Mouse (Mus musculus) midbrain, embryonic 11.5 days (tissue): ENCODE results near the gene Fam183b. TPM values are rescaled to one million over a fixed set of nuclear protein-coding genes. Genes with fewer than 3 reads are reported as not detected.
A peak's percentile ranks its signal among the peaks of the same experiment; 100 is the strongest.
"Not testable (repeated sequence)": the region's sequence is repeated elsewhere in the genome, so short reads cannot be mapped to it uniquely, and the experiment has no call there.

Experiments used
- ATAC-seq: fragments of 200-750 bp; cut with Nextera tagmentation; 2 replicates; pipeline ENCODE4 v1.8.0; 2017; ENCODE audit warnings: moderate TSS enrichment, moderate library complexity; ENCODE audit not compliant: low FRiP score
- DNase-seq: peaks from one replicate; pipeline ENCODE4 v3.0.0; 2015; ENCODE audit warnings: low spot score; ENCODE audit errors: missing footprints
- H3K27ac ChIP-seq: fragments of 300-500 bp; sonication (generic); 2 replicates; pipeline ENCODE4 v1.5.1; 2014; ENCODE audit warnings: low read depth, low read length
- H3K27me3 ChIP-seq: fragments of 300-500 bp; sonication (generic); 2 replicates; pipeline ENCODE4 v1.6.1; 2014; ENCODE audit warnings: mild to moderate bottlenecking, low read length, moderate library complexity, mixed read lengths; ENCODE audit not compliant: control insufficient read depth, insufficient read depth
- H3K36me3 ChIP-seq: fragments of 300-500 bp; sonication (generic); 2 replicates; pipeline ENCODE4 v1.6.1; 2014; ENCODE audit warnings: mild to moderate bottlenecking, low read length, moderate library complexity, mixed read lengths; ENCODE audit not compliant: control insufficient read depth, insufficient read depth
- H3K4me1 ChIP-seq: fragments of 300-500 bp; sonication (generic); 2 replicates; pipeline ENCODE4 v1.6.1; 2014; ENCODE audit warnings: low read length; ENCODE audit not compliant: control insufficient read depth, insufficient read depth
- H3K4me2 ChIP-seq: fragments of 300-500 bp; sonication (generic); 2 replicates; pipeline ENCODE4 v1.6.1; 2014; ENCODE audit warnings: mild to moderate bottlenecking, moderate library complexity
- H3K4me3 ChIP-seq: fragments of 300-500 bp; sonication (generic); 2 replicates; pipeline ENCODE4 v1.5.1; 2014; ENCODE audit warnings: low read depth, low read length
- H3K9ac ChIP-seq: fragments of 300-500 bp; sonication (generic); 2 replicates; pipeline ENCODE4 v1.6.1; 2014; ENCODE audit warnings: low read length
- H3K9me3 ChIP-seq: fragments of 300-500 bp; sonication (generic); 2 replicates; pipeline ENCODE4 v1.6.1; 2016; ENCODE audit warnings: low read length; ENCODE audit not compliant: control insufficient read depth
- WGBS: fragments of 180-500 bp; shearing (Covaris S2); extraction: QIAGEN DNeasy Blood & Tissue Kit; methylation state at CpG from one replicate; pipeline ENCODE4 v1.1.7; 2014; 5-methylcytosine and 5-hydroxymethylcytosine counted together
- polyA plus RNA-seq: library from polyadenylated mRNA; unstranded; fragments of >200 nt; fragmentation: Nextera tagmentation; extraction: Ambion mirVana; gene quantifications from 2 replicates; pipeline ENCODE4 v1.2.1, GENCODE M21; 2014

Gene Fam183b
- polyA plus RNA-seq: 3.6 and 5.4 TPM in 2 replicates

DNA sequence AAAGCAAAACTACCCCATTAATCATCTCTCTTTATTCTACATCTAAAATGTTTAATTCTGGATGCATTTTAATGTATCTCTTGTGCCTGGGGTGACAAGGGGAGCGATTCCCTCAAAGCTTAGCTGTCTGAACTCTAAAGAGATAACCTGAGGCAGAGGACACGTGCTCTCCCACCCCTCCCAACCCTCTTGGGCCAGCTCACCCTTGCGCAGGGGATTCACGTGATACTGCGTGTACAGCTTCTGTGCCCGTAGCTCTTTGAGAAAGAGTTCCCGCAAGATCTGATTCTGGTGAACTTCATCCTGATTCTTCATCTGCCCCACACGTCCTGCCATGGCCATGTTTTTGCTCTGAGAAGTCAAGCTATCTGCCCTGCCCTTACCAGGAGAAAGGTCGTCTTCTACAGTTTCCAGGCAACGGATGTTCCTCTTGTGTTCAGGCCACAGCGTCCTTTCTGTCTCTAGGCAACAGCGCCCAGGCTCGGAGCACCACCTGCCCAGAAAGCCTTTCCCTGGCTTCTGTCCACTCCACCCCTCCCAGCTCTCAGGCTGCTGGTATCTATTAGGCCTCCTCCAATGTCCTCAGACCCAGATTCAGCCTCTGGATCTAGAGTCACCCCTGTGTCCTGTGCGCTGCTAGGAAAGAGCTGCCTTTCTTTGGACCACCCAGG, at the start of gene Fam183b:
Gene Fam183b (minus strand): TSS at position 403 of the 671 bp plus-strand sequence.
- Histone ChIP-seq H3K9me3 (no peaks in the 10 kb centered on the region), H3K4me1 (peaks cover 7% of the 10 kb centered on the region; the same call in 1 of the 2 replicates), H3K27me3 (no peaks in the 10 kb centered on the region), H3K4me2 (no peak within 1 kb of the TSS; the same call in 1 of the 2 replicates), H3K36me3 (no peaks in the 10 kb centered on the region), H3K27ac (no peak within 1 kb of the TSS), H3K9ac (no peak within 1 kb of the TSS), H3K4me3 (no peak within 1 kb of the TSS)
- 38% methylated on average over 14 of the region's 14 CpGs for WGBS
- ATAC-seq (peak; percentile 70), DNase-seq (peak; percentile 86)

DNA sequence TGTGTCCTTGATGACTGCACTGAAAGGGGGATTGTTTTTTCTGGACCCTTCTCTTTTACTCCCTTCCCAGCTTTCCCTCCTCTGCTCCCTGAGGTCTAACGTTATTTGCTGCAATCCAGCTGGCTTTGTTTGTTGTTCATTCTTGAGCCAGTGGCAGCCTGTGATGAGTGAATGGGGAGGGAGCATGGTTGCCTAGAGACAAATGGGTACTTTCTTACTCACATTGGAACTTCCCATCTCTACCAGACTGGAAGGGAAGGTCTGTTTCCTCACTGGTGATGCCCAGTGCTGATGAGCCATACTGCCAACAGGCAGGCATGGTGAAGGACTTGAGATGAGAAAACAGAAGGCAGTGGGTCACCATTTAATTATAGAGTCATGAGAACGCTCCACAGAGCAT, 48.0 kb upstream of the Fam183b start:
- Histone ChIP-seq H3K4me2 (no peak overlapping the region), H3K9me3 (no peaks in the 10 kb centered on the region), H3K9ac (no peak overlapping the region), H3K27ac (no peak overlapping the region), H3K36me3 (peaks cover 8% of the 10 kb centered on the region; the same call in 1 of the 2 replicates), H3K27me3 (no peaks in the 10 kb centered on the region), H3K4me3 (no peak overlapping the region), H3K4me1 (peaks cover 6% of the 10 kb centered on the region)
- ATAC-seq (no peak), DNase-seq (no peak)
- WGBS: 77% methylated on average over 2 of the region's 2 CpGs

DNA sequence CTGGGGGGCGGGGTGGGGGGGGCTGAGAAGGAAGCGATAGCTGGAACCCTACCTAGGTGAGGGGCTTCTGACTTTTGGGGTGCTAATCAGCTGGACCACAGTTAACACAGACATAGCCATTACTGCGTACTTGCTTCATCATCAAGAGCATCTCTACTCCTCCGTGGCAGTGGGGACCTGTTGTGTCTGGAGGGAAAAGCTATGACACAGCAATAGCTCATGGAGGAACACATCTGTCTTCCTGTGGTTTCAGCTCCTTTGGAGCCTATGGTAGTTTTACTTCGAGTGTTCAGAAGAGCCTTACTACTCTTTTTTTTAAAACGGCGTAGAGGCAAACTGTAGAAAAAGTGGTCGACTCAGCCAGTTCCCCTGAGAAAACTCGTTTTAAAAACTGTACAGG, 45.9 kb upstream of the Fam183b start:
- no peak for DNase-seq
- Histone ChIP-seq H3K27me3 (no peaks in the 10 kb centered on the region), H3K9ac (peak overlapping the region; percentile 69), H3K4me3 (peak overlapping the region; percentile 49), H3K9me3 (no peaks in the 10 kb centered on the region), H3K27ac (no peak overlapping the region), H3K36me3 (0 out of 2 replicates have a peak, but pooled peaks cover 8% of the 10 kb centered on the region), H3K4me2 (peak overlapping the region; percentile 85), H3K4me1 (peaks cover 6% of the 10 kb centered on the region)
- WGBS: 51% methylated on average over 9 of the region's 9 CpGs
- ATAC-seq: peak; percentile 12; the same call in 1 of the 2 replicates

DNA sequence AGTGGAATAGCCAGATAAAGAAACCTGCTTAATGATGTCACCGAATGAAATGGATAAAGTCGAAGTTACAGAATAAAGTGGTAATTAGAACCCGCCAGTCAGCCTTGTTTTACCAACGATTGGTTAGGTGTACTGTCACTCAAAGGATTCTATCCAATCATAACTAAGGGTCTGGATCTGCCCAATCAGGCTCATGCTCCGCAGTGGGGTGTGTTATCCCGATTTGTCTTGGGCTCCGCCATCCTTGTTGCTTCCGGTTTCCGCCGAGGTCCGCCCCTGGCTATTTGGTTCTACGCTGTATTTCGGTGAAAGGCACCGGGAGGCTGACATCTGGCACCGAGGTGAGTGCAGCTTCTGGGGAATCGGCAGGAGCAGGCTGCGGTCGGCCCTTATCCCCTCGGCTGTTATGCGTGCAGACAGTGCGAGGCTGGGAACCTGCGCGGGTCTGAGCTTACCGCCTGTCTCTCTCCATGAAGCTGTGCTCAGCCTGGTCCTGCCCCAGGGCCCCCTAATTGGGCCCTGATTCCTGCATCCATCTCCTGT, 45.2 kb upstream of the Fam183b start, which contains the start of gene Gm12258:
Gene Gm12258 (plus strand): TSS at position 240 of the 543 bp plus-strand sequence.
- Histone ChIP-seq H3K36me3 (0 out of 2 replicates have a peak, but pooled peaks cover 8% of the 10 kb centered on the region), H3K27me3 (no peaks in the 10 kb centered on the region), H3K4me3 (peak within 1 kb of the TSS; percentile 49), H3K4me2 (peak within 1 kb of the TSS; percentile 85), H3K4me1 (peaks cover 6% of the 10 kb centered on the region), H3K9me3 (no peaks in the 10 kb centered on the region), H3K27ac (no peak within 1 kb of the TSS), H3K9ac (peak within 1 kb of the TSS; percentile 69)
- DNase-seq (peak; percentile 99), ATAC-seq (peak; percentile 100)
- WGBS: under 1% methylated on average over 24 of the region's 24 CpGs

DNA sequence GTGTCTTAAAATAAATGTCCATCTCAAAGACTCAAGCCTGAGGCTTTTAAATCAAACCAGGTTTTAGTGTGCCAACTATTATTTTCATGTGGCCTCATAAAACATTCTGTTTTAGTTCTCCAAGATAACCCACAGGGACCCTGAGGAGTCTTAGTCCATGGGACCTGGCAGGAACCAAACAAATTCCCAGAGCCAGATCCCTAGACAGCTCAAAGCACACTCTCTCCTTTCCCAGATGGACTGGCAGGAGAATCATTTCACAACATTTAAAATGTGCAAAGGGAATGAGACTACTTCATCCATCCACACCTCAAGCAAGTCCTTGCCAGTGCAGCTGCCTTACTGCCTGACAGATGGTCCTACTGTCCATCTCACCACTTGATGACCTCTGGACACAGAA, 37.2 kb upstream of the Fam183b start, which contains the start of gene Olfr311:
Gene Olfr311 (plus strand): TSS at position 301 of the 400 bp plus-strand sequence.
- H3K36me3 ChIP-seq, H3K4me2 ChIP-seq, H3K4me3 ChIP-seq, H3K4me1 ChIP-seq, H3K9ac ChIP-seq, DNase-seq, H3K27ac ChIP-seq, ATAC-seq, H3K27me3 ChIP-seq, H3K9me3 ChIP-seq: not testable (repeated sequence)

DNA sequence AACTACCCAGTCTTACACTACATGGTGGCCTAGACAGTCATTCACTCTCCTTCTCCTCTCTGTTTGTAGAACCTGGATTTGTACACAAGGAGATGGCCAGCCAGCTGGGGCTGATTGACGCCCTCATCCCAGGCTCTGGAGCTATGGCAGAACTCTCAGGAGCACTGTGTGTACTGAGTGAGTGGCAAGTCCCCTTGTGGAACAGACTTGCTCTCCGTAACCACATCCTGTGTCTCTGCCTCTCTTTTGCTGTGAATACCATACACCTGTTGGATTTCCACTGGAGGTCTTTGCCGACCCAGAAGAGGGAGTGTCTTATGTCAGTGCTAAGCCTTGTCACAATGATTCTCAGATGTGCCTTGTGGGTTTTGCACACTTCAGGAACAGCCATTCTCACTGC, 30.8 kb upstream of the Fam183b start:
- WGBS: 61% methylated on average over 3 of the region's 3 CpGs
- ATAC-seq, H3K27ac ChIP-seq, H3K9ac ChIP-seq, DNase-seq, H3K36me3 ChIP-seq, H3K4me1 ChIP-seq, H3K4me2 ChIP-seq, H3K27me3 ChIP-seq, H3K9me3 ChIP-seq, H3K4me3 ChIP-seq: not testable (repeated sequence)

DNA sequence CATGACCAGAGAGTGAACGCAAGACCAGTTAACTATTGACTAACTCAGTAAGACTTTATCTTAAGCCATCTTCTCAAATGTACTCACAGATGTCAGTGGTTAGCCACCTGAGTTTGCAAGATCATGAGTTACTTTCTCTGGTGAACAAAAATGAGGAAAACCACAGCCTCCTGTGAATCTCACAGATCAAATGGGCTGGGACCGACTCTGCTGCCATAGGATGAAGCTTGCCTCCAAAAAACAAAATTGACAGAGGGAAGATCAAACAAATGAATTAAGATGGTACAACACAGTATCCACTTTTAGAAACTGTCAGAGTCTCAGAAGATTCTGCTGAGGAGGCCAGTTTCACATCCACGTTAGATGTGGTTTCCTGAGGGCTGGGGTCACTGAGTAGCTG, 28.0 kb upstream of the Fam183b start:
- WGBS: 88% methylated on average over 3 of the region's 3 CpGs
- no peak overlapping the region for H3K4me3 ChIP-seq
- no peak overlapping the region for H3K4me2 ChIP-seq
- no peak overlapping the region for H3K27ac ChIP-seq
- no peak overlapping the region for H3K9ac ChIP-seq
- no peaks in the 10 kb centered on the region for H3K9me3 ChIP-seq
- no peaks in the 10 kb centered on the region for H3K27me3 ChIP-seq
- no peak for ATAC-seq
- no peaks in the 10 kb centered on the region for H3K4me1 ChIP-seq
- no peak for DNase-seq
- no peaks in the 10 kb centered on the region for H3K36me3 ChIP-seq

DNA sequence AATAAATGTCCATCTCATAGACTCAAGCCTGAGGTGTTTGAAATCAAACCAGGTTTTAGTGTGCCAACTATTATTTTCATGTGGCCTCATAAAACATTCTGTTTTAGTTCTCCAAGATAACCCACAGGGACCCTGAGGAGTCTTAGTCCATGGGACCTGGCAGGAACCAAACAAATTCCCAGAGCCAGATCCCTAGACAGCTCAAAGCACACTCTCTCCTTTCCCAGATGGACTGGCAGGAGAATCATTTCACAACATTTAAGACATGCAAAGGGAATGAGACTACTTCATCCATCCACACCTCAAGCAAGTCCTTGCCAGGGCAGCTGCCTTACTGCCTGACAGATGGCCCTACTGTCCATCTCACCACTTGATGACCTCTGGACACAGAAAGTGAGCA, 27.2 kb upstream of the Fam183b start, which contains the start of gene Olfr312:
Gene Olfr312 (plus strand): TSS at position 301 of the 400 bp plus-strand sequence.
- H3K27me3 ChIP-seq, ATAC-seq, H3K4me1 ChIP-seq, H3K27ac ChIP-seq, H3K4me2 ChIP-seq, H3K9me3 ChIP-seq, H3K4me3 ChIP-seq, H3K36me3 ChIP-seq, DNase-seq, H3K9ac ChIP-seq: not testable (repeated sequence)

DNA sequence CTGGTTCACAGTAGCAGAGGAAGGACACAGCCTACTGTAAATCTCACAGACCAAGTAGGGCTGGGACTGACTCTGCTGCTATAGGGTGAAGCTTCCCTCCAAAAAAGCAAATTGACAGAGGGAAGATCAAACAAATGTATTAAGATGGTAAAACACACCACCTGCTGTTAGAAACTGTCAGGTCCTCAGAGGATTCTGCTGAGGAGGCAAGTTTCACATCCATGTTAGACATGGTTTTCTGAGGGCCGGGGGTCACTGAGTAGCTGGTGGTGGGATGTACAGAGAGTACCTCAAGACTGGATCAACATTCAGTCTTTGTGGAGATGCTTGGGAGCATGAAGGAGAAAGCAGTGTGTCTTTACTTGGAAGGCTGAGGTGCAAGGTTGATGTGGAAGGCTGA, 13.9 kb upstream of the Fam183b start:
- no peak overlapping the region for H3K27ac ChIP-seq
- DNase-seq (no peak), ATAC-seq (no peak)
- WGBS: 94% methylated on average over 1 of the region's 1 CpGs
- no peaks in the 10 kb centered on the region for H3K4me1 ChIP-seq
- no peaks in the 10 kb centered on the region for H3K27me3 ChIP-seq
- H3K9ac ChIP-seq: no peak overlapping the region
- no peak overlapping the region for H3K4me3 ChIP-seq
- H3K4me2 ChIP-seq: no peak overlapping the region
- no peaks in the 10 kb centered on the region for H3K9me3 ChIP-seq
- no peaks in the 10 kb centered on the region for H3K36me3 ChIP-seq
